Mouse (Mus musculus): ENCODE measurements around the gene Arhgef11.

The Arhgef11 gene

GRCm38 (mm10) chr3:87763202-87763601, 145.8 kb downstream of the Arhgef11 start:
- DNase-seq = no peak

GRCm38 (mm10) chr3:87763683-87764289, 146.4 kb downstream of the Arhgef11 start:
- peak; percentile 87 to 91 for DNase-seq

GRCm38 (mm10) chr3:87764506-87764905, 147.1 kb downstream of the Arhgef11 start:
- peak; percentile 60 to 65 for DNase-seq

- peak; percentile 73 to 88 for DNase-seq
Observed at GRCm38 (mm10) chr3:87765091-87765490, 147.7 kb downstream of the Arhgef11 start.

- no peak for DNase-seq
Observed at GRCm38 (mm10) chr3:87765631-87766283, 148.4 kb downstream of the Arhgef11 start.

- DNase-seq = no peak
Observed at GRCm38 (mm10) chr3:87766284-87766667, 148.9 kb downstream of the Arhgef11 start.

GRCm38 (mm10) chr3:87767764-87768163, 150.4 kb downstream of the Arhgef11 start:
- DNase-seq = peak; percentile 59 to 89

- DNase-seq = no peak
Observed at GRCm38 (mm10) chr3:87768431-87768830, 151.1 kb downstream of the Arhgef11 start.

- DNase-seq = peak; percentile 86 to 94
Observed at GRCm38 (mm10) chr3:87768844-87769243, 151.5 kb downstream of the Arhgef11 start.

GRCm38 (mm10) chr3:87769506-87769905, 152.1 kb downstream of the Arhgef11 start:
- DNase-seq = no peak

GRCm38 (mm10) chr3:87770280-87770679, 152.9 kb downstream of the Arhgef11 start:
- peak in 1 of 2 experiments; percentile 71 for DNase-seq

GRCm38 (mm10) chr3:87771088-87771487, 153.7 kb downstream of the Arhgef11 start:
- peak; percentile 69 to 87 for DNase-seq

GRCm38 (mm10) chr3:87778283-87778682, 160.9 kb downstream of the Arhgef11 start:
- peak; percentile 66 to 76 for DNase-seq

GRCm38 (mm10) chr3:87779086-87779485, 161.7 kb downstream of the Arhgef11 start:
- no peak for DNase-seq

GRCm38 (mm10) chr3:87783282-87784023, 166.1 kb downstream of the Arhgef11 start:
- no peak for DNase-seq

GRCm38 (mm10) chr3:87785156-87785555, 167.8 kb downstream of the Arhgef11 start:
- no peak for DNase-seq

GRCm38 (mm10) chr3:87785626-87786214, 168.4 kb downstream of the Arhgef11 start:
- DNase-seq = no peak
